Comparison of ENCODE assay signal across 27 mouse cellular contexts in the genomic region with DNA sequence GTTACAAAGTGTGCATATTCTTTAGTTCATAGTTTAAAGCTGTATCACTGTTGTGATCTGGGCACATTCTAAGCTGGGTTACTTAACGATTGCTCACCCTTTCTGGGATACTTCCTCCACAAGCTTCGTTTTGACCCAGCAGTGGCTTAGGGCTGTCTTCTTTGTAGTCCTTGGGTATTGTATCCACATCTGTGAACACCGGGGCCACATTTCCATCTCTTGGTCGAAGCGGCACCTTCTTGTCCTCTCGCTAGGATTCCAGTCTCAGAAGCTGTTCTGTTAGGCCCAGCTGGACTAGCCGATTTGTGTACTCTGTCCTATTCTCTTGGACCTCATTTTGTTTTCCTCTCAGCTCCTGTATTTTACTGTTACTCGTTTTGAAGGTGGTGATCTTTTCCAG. TPM values are rescaled to one million over a fixed set of nuclear protein-coding genes. Genes with fewer than 3 reads are reported as not detected.
"Had no signal": no experiment of that assay in that cellular context is flagged by ENCODE, and none has a peak within 500 bp of the region (broad histone marks: within the 10 kb centered on the region; RNA-seq: fewer than 3 reads in every experiment).

No protein-coding gene starts in this region.

- H3K27me3 ChIP-seq: embryonic facial prominence, embryonic 12.5 days; embryonic facial prominence, embryonic 13.5 days; embryonic facial prominence, embryonic 15.5 days; forebrain, embryonic 12.5 days; forebrain, embryonic 15.5 days had no signal

- H3K27ac ChIP-seq: embryonic facial prominence, embryonic 10.5 days; embryonic facial prominence, embryonic 12.5 days; embryonic facial prominence, embryonic 13.5 days; embryonic facial prominence, embryonic 15.5 days; forebrain, embryonic 10.5 days; forebrain, embryonic 12.5 days; forebrain, embryonic 13.5 days; forebrain, embryonic 15.5 days; gastrocnemius, adult 2 months; heart, adult 2 months had no signal

- H3K4me1 ChIP-seq: embryonic facial prominence, embryonic 12.5 days; embryonic facial prominence, embryonic 15.5 days; forebrain, embryonic 15.5 days had no signal

- DNase-seq: cerebellum, adult 9-10 months; cerebellum, adult 9-11 months; cerebellum, postnatal 10 days; cerebellum, postnatal 14 days; cerebellum, postnatal 25 days; cerebellum, postnatal 36 days; embryo, embryonic 11 days; forebrain, postnatal 0 days; gastrocnemius, adult 2 months; gastrocnemius, postnatal 10 days; gastrocnemius, postnatal 14 days; gastrocnemius, postnatal 25 days; gastrocnemius, postnatal 36 days; heart, adult 11 months; heart, adult 18-20 months; heart, adult 2 months had no signal

- H3K9me3 ChIP-seq: embryonic facial prominence, embryonic 10.5 days; embryonic facial prominence, embryonic 12.5 days; embryonic facial prominence, embryonic 13.5 days; embryonic facial prominence, embryonic 15.5 days; forebrain, embryonic 10.5 days; forebrain, embryonic 12.5 days; forebrain, embryonic 13.5 days; forebrain, embryonic 15.5 days had no signal

- H3K36me3 ChIP-seq: embryonic facial prominence, embryonic 10.5 days; embryonic facial prominence, embryonic 12.5 days; embryonic facial prominence, embryonic 13.5 days; embryonic facial prominence, embryonic 15.5 days; forebrain, embryonic 10.5 days; forebrain, embryonic 12.5 days; forebrain, embryonic 15.5 days had no signal

- H3K4me2 ChIP-seq: embryonic facial prominence, embryonic 12.5 days; embryonic facial prominence, embryonic 13.5 days; embryonic facial prominence, embryonic 15.5 days; forebrain, embryonic 12.5 days; forebrain, embryonic 13.5 days; forebrain, embryonic 15.5 days had no signal

- H3K9ac ChIP-seq: embryonic facial prominence, embryonic 12.5 days; embryonic facial prominence, embryonic 13.5 days; embryonic facial prominence, embryonic 15.5 days; forebrain, embryonic 12.5 days; forebrain, embryonic 13.5 days; forebrain, embryonic 15.5 days; forebrain, postnatal 0 days had no signal

- ATAC-seq: forebrain, embryonic 13.5 days; forebrain, embryonic 14.5 days; forebrain, embryonic 15.5 days; forebrain, embryonic 16.5 days; forebrain, postnatal 0 days had no signal

- H3K4me3 ChIP-seq: embryonic facial prominence, embryonic 10.5 days; embryonic facial prominence, embryonic 12.5 days; embryonic facial prominence, embryonic 13.5 days; embryonic facial prominence, embryonic 15.5 days; erythroblast, embryonic 14.5 days; forebrain, embryonic 10.5 days; forebrain, embryonic 12.5 days; forebrain, embryonic 13.5 days; forebrain, embryonic 15.5 days; gastrocnemius, adult 2 months; heart, adult 2 months had no signal

RNA-seq across cellular contexts. Expression of a gene that starts 13.6 kb away (rescaled TPM):
- polyA plus RNA-seq: erythroblast, embryonic 14.5 days had no signal
